Mouse (Mus musculus) v-Abl transformed pro-B cells (cell line): ENCODE measurements around the gene Jak3.

Experiments
- in situ Hi-C, 2 experiments: fragments of 400-800 bp; cut with MboI; formaldehyde crosslinking; loops; one replicate each; pipeline ENCODE4 v1.15.1; 2025; ENCODE audit not compliant: unreplicated experiment in 2 of 2

Gene Jak3

GRCm38 (mm10) chr8:71715531-71715930, 39.4 kb downstream of the Jak3 start:
- in situ Hi-C loops: loop anchor here in 1 of 2 experiments (25.0 kb wide), 1 partner anchor 578 kb away; no protein-coding TSS in a partner anchor

GRCm38 (mm10) chr8:71716561-71717053, 40.5 kb downstream of the Jak3 start:
- in situ Hi-C loops: loop anchor here in 1 of 2 experiments (25.0 kb wide), 1 partner anchor 579 kb away; no protein-coding TSS in a partner anchor

GRCm38 (mm10) chr8:71717096-71717495, 41.0 kb downstream of the Jak3 start:
- in situ Hi-C loops: loop anchor here in 1 of 2 experiments (25.0 kb wide), 1 partner anchor 580 kb away; no protein-coding TSS in a partner anchor

- in situ Hi-C loops: loop anchor here in 1 of 2 experiments (25.0 kb wide), 1 partner anchor 581 kb away; no protein-coding TSS in a partner anchor
These were observed 42.2 kb downstream of the Jak3 start for GRCm38 (mm10) chr8:71718252-71718651.

- in situ Hi-C loops: loop anchor here in 1 of 2 experiments (25.0 kb wide), 1 partner anchor 582 kb away; no protein-coding TSS in a partner anchor
These were observed 43.1 kb downstream of the Jak3 start for GRCm38 (mm10) chr8:71719218-71719617.

- in situ Hi-C loops: loop anchor here in 1 of 2 experiments (25.0 kb wide), 1 partner anchor 583 kb away; no protein-coding TSS in a partner anchor
These were observed 43.9 kb downstream of the Jak3 start for GRCm38 (mm10) chr8:71719928-71720457.

GRCm38 (mm10) chr8:71723047-71723551, 47.0 kb downstream of the Jak3 start:
- in situ Hi-C loops: loop anchor here in 1 of 2 experiments (25.0 kb wide), 1 partner anchor 586 kb away; no protein-coding TSS in a partner anchor

- in situ Hi-C loops: loop anchor here in 1 of 2 experiments (25.0 kb wide), 1 partner anchor 587 kb away; no protein-coding TSS in a partner anchor
These were observed 48.3 kb downstream of the Jak3 start for GRCm38 (mm10) chr8:71724389-71724788.

- in situ Hi-C loops: no loop called here
These were observed 49.2 kb downstream of the Jak3 start, which contains the start of gene Fcho1 for GRCm38 (mm10) chr8:71725122-71725924. Gene Fcho1 (minus strand): TSS chr8:71725716.

- in situ Hi-C loops: no loop called here
These were observed 52.2 kb downstream of the Jak3 start for GRCm38 (mm10) chr8:71728240-71728785.

- in situ Hi-C loops: no loop called here
These were observed 52.9 kb downstream of the Jak3 start for GRCm38 (mm10) chr8:71728826-71729620.

GRCm38 (mm10) chr8:71731652-71732230, 55.6 kb downstream of the Jak3 start:
- in situ Hi-C loops: loop anchor here in 1 of 2 experiments (10.0 kb wide), 1 partner anchor 177 kb away; the partner anchor contains the start of gene Tmem221

- in situ Hi-C loops: loop anchor here (5.0 to 10.0 kb wide), 2 partner anchors 36 to 184 kb away; partner anchors contain the start of genes B3gnt3 (in 2 of the 2) and Tmem221 (in 1 of the 2)
These were observed 62.2 kb downstream of the Jak3 start for GRCm38 (mm10) chr8:71738316-71738715.
